Mouse (Mus musculus): ENCODE measurements at regions not wholly inside any gene's neighbourhood (a gene's known extent, or its start where the extent isn't known, plus 50 kb on each side); places are given as distances from the start of the nearest gene placed in this dataset.
"Not testable (repeated sequence)": the region's sequence is repeated elsewhere in the genome, so short reads cannot be mapped to it uniquely, and the experiment has no call there.

GRCm38 (mm10) chr4:143055371-143055770, 157.4 kb downstream of the Prdm2 start:
- in situ Hi-C loops (cut with MboI, MseI) = no loop called here

- in situ Hi-C loops (cut with MboI, MseI) = no loop called here
Observed at GRCm38 (mm10) chr4:143053029-143053428, 159.8 kb downstream of the Prdm2 start.

- in situ Hi-C loops (cut with MboI, MseI) = no loop called here
Observed at GRCm38 (mm10) chr4:143051205-143051604, 161.6 kb downstream of the Prdm2 start.

GRCm38 (mm10) chr4:143045245-143045644, 167.6 kb downstream of the Prdm2 start:
- in situ Hi-C loops (cut with MboI, MseI) = no loop called here

GRCm38 (mm10) chr4:143042806-143043205, 170.0 kb downstream of the Prdm2 start:
- in situ Hi-C loops (cut with MboI, MseI) = no loop called here

- in situ Hi-C loops (cut with MboI, MseI) = loop anchor here in 1 of 2 experiments (5.0 kb wide), 1 partner anchor 204 kb away; no protein-coding TSS in a partner anchor
Observed at GRCm38 (mm10) chr4:143038626-143039025, 174.2 kb downstream of the Prdm2 start.

GRCm38 (mm10) chr4:143036704-143037103, 176.1 kb downstream of the Prdm2 start:
- in situ Hi-C loops (cut with MboI, MseI) = loop anchor here in 1 of 2 experiments (5.0 kb wide), 1 partner anchor 206 kb away; no protein-coding TSS in a partner anchor

- in situ Hi-C loops (cut with MboI, MseI) = loop anchor here in 1 of 2 experiments (5.0 kb wide), 1 partner anchor 207 kb away; no protein-coding TSS in a partner anchor
Observed at GRCm38 (mm10) chr4:143035089-143035488, 177.7 kb downstream of the Prdm2 start.

- in situ Hi-C loops (cut with MboI, MseI) = not testable (repeated sequence)
Observed at GRCm38 (mm10) chr4:143034324-143034723, 178.5 kb downstream of the Prdm2 start.

- in situ Hi-C loops (cut with MboI, MseI) = not testable (repeated sequence)
Observed at GRCm38 (mm10) chr4:143029813-143030212, 183.0 kb downstream of the Prdm2 start.

- in situ Hi-C loops (cut with MboI, MseI) = no loop called here
Observed at GRCm38 (mm10) chr4:143027292-143027691, 185.5 kb downstream of the Prdm2 start.

GRCm38 (mm10) chr4:143021242-143021881, 191.4 kb downstream of the Prdm2 start:
- in situ Hi-C loops (cut with MboI, MseI) = loop anchor here in 1 of 2 experiments (5.0 kb wide), 1 partner anchor 864 kb away; no protein-coding TSS in a partner anchor

- in situ Hi-C loops (cut with MboI, MseI) = loop anchor here in 1 of 2 experiments (5.0 kb wide), 1 partner anchor 863 kb away; no protein-coding TSS in a partner anchor
Observed at GRCm38 (mm10) chr4:143020658-143021057, 192.1 kb downstream of the Prdm2 start.

- in situ Hi-C loops (cut with MboI, MseI) = no loop called here
Observed at GRCm38 (mm10) chr4:143012900-143013299, 199.9 kb downstream of the Prdm2 start.

- in situ Hi-C loops (cut with MboI, MseI) = no loop called here
Observed at GRCm38 (mm10) chr4:143001961-143002360, 210.8 kb downstream of the Prdm2 start.

- in situ Hi-C loops (cut with MboI, MseI) = no loop called here
Observed at GRCm38 (mm10) chr4:143001486-143001885, 211.3 kb downstream of the Prdm2 start.

- in situ Hi-C loops (cut with MboI, MseI) = no loop called here
Observed at GRCm38 (mm10) chr4:142996406-142996805, 216.4 kb downstream of the Prdm2 start.

- in situ Hi-C loops (cut with MboI, MseI) = no loop called here
Observed at GRCm38 (mm10) chr4:142991401-142991800, 221.4 kb downstream of the Prdm2 start.

- in situ Hi-C loops (cut with MboI, MseI) = no loop called here
Observed at GRCm38 (mm10) chr4:142989175-142989574, 223.6 kb downstream of the Prdm2 start.

- in situ Hi-C loops (cut with MboI, MseI) = no loop called here
Observed at GRCm38 (mm10) chr4:142983295-142983624, 229.5 kb downstream of the Prdm2 start.

- in situ Hi-C loops (cut with MboI, MseI) = no loop called here
Observed at GRCm38 (mm10) chr4:142982585-142983294, 230.1 kb downstream of the Prdm2 start.

- in situ Hi-C loops (cut with MboI, MseI) = loop anchor here in 1 of 2 experiments (10.0 kb wide), 1 partner anchor 661 kb away; no protein-coding TSS in a partner anchor
Observed at GRCm38 (mm10) chr4:142975620-142976019, 237.2 kb downstream of the Prdm2 start.

GRCm38 (mm10) chr4:142970040-142970439, 242.8 kb downstream of the Prdm2 start:
- in situ Hi-C loops (cut with MboI, MseI) = loop anchor here in 1 of 2 experiments (10.0 kb wide), 1 partner anchor 655 kb away; no protein-coding TSS in a partner anchor

Data from T-helper 17 cell (primary cell).